Mouse (Mus musculus) MEL (cell line): ENCODE measurements around the gene 9830107B12Rik. TPM values are rescaled to one million over a fixed set of nuclear protein-coding genes. Genes with fewer than 3 reads are reported as not detected.

ENCODE experiments used
- DNase-seq: peaks from one replicate; pipeline ENCODE4 v3.0.0; 2011; ENCODE audit warnings: low read depth, low spot score
- H3K27ac ChIP-seq: 2 replicates; pipeline ENCODE4 v1.5.1; 2012; ENCODE audit warnings: low read depth, mild to moderate bottlenecking, control low read depth, low read length, moderate library complexity; ENCODE audit not compliant: control insufficient read depth
- H3K27me3 ChIP-seq, 2 experiments: fragments of 150-350 bp in 1 of 2; sonication (generic) in 1 of 2; 2 replicates each; pipeline ENCODE4 v1.6.1; 2012; ENCODE audit warnings: low read length in 2 of 2, mild to moderate bottlenecking in 2 of 2, improper control_type of control experiment in 1 of 2, moderate library complexity in 1 of 2; ENCODE audit not compliant: insufficient read depth in 2 of 2, control insufficient read depth in 1 of 2
- H3K36me3 ChIP-seq, 2 experiments: 2 replicates each; pipeline ENCODE4 v1.6.1; 2012 to 2014; ENCODE audit warnings: low read length in 2 of 2, improper control_type of control experiment in 1 of 2, inconsistent platforms in 1 of 2, mild to moderate bottlenecking in 1 of 2; ENCODE audit not compliant: insufficient read depth in 2 of 2, control insufficient read depth in 1 of 2
- H3K4me1 ChIP-seq, 2 experiments: fragments of 150-350 bp in 1 of 2; sonication (generic) in 1 of 2; 2 replicates each; pipeline ENCODE4 v1.6.1; 2012; ENCODE audit warnings: low read length in 2 of 2, improper control_type of control experiment in 1 of 2, mild to moderate bottlenecking in 1 of 2; ENCODE audit not compliant: insufficient read depth in 2 of 2, control insufficient read depth in 1 of 2
- H3K4me3 ChIP-seq, 2 experiments: fragments of 150-350 bp in 1 of 2; sonication (generic) in 1 of 2; 2 replicates each; pipeline ENCODE4 v1.5.1; 2012; ENCODE audit warnings: low read depth in 2 of 2, low read length in 2 of 2, mild to moderate bottlenecking in 2 of 2, moderate library complexity in 2 of 2, control low read depth in 1 of 2, improper control_type of control experiment in 1 of 2; ENCODE audit not compliant: control insufficient read depth in 1 of 2, insufficient read depth in 1 of 2
- H3K79me2 ChIP-seq: 2 replicates; pipeline ENCODE4 v1.6.1; 2012; ENCODE audit warnings: mild to moderate bottlenecking, low read length, moderate library complexity; ENCODE audit not compliant: control insufficient read depth, poor library complexity, insufficient read depth
- H3K9ac ChIP-seq: 2 replicates; pipeline ENCODE4 v1.6.1; 2012; ENCODE audit warnings: low read depth, mild to moderate bottlenecking, control low read depth, low read length, moderate library complexity; ENCODE audit not compliant: control insufficient read depth, poor library complexity, severe bottlenecking
- H3K9me3 ChIP-seq: fragments of 150-350 bp; sonication (generic); replicated peaks from 2 replicates; pipeline ENCODE4 v1.6.1; 2012; ENCODE audit warnings: mild to moderate bottlenecking, low read length, improper control_type of control experiment, moderate library complexity; ENCODE audit not compliant: insufficient read depth
- CHD1 ChIP-seq: IDR thresholded peaks from 2 replicates; pipeline ENCODE4 v1.6.1; 2012; ENCODE audit warnings: low read depth, mild to moderate bottlenecking, inconsistent platforms, low read length, improper control_type of control experiment
- CHD2 ChIP-seq: IDR thresholded peaks from 2 replicates; pipeline ENCODE4 v1.6.1; 2011; ENCODE audit warnings: low read length, improper control_type of control experiment
- CTCF ChIP-seq, 3 experiments: IDR thresholded peaks in 2 of 3; conservative IDR thresholded peaks in 1 of 3; 2 replicates each; pipeline ENCODE4 v1.5.1; 2011 to 2012; ENCODE audit warnings: low read length in 3 of 3, low read depth in 2 of 3, mild to moderate bottlenecking in 2 of 3, improper control_type of control experiment in 1 of 3, inconsistent platforms in 1 of 3, mixed read lengths in 1 of 3, moderate library complexity in 1 of 3; ENCODE audit not compliant: control insufficient read depth in 1 of 3, insufficient read depth in 1 of 3, poor library complexity in 1 of 3, severe bottlenecking in 1 of 3
- E2F4 ChIP-seq: IDR thresholded peaks from 2 replicates; pipeline ENCODE4 v1.6.1; 2011; ENCODE audit warnings: low read depth, low read length, improper control_type of control experiment, borderline replicate concordance
- ETS1 ChIP-seq: IDR thresholded peaks from 2 replicates; pipeline ENCODE4 v1.6.1; 2012; ENCODE audit warnings: low read depth, mild to moderate bottlenecking, inconsistent platforms, low read length, improper control_type of control experiment, moderate library complexity
- GABPA ChIP-seq: IDR thresholded peaks from 2 replicates; pipeline ENCODE4 v1.6.1; 2012; ENCODE audit warnings: low read depth, mild to moderate bottlenecking, inconsistent platforms, low read length, improper control_type of control experiment, moderate library complexity
- JUND ChIP-seq: IDR thresholded peaks from 2 replicates; pipeline ENCODE4 v1.6.1; 2011; ENCODE audit warnings: low read depth, mild to moderate bottlenecking, improper control_type of control experiment, low read length
- MAX ChIP-seq: IDR thresholded peaks from 2 replicates; pipeline ENCODE4 v1.6.1; 2011; ENCODE audit warnings: low read length, improper control_type of control experiment
- MXI1 ChIP-seq: IDR thresholded peaks from 2 replicates; pipeline ENCODE4 v1.6.1; 2011; ENCODE audit warnings: mild to moderate bottlenecking, low read depth, low read length, improper control_type of control experiment
- NELFE ChIP-seq: IDR thresholded peaks from 2 replicates; pipeline ENCODE4 v1.6.1; 2011; ENCODE audit warnings: low read depth, low read length, improper control_type of control experiment
- NRF1 ChIP-seq: IDR thresholded peaks from 2 replicates; pipeline ENCODE4 v1.6.1; 2014; ENCODE audit warnings: low read depth, mild to moderate bottlenecking, inconsistent platforms, low read length, improper control_type of control experiment, moderate library complexity; ENCODE audit not compliant: poor library complexity, insufficient read depth, severe bottlenecking
- SMC3 ChIP-seq: IDR thresholded peaks from 2 replicates; pipeline ENCODE4 v1.6.1; 2011; ENCODE audit warnings: low read depth, low read length, improper control_type of control experiment
- TAL1 ChIP-seq: IDR thresholded peaks from 2 replicates; pipeline ENCODE4 v1.6.1; 2012; ENCODE audit warnings: mild to moderate bottlenecking, inconsistent platforms, low read length, moderate library complexity, mixed read lengths
- ZC3H11A ChIP-seq: IDR thresholded peaks from 2 replicates; pipeline ENCODE4 v1.6.1; 2012; ENCODE audit warnings: low read depth, mild to moderate bottlenecking, inconsistent platforms, low read length, improper control_type of control experiment
- ZKSCAN1 ChIP-seq: IDR thresholded peaks from 2 replicates; pipeline ENCODE4 v1.6.1; 2012; ENCODE audit warnings: low read depth, mild to moderate bottlenecking, inconsistent platforms, low read length, improper control_type of control experiment, moderate library complexity
- ZMIZ1 ChIP-seq: IDR thresholded peaks from 2 replicates; pipeline ENCODE4 v1.6.1; 2012; ENCODE audit warnings: low read depth, mild to moderate bottlenecking, inconsistent platforms, low read length, improper control_type of control experiment, moderate library complexity
- ZNF384 ChIP-seq: IDR thresholded peaks from 2 replicates; pipeline ENCODE4 v1.6.1; 2012; ENCODE audit warnings: low read depth, mild to moderate bottlenecking, inconsistent platforms, low read length, improper control_type of control experiment
- polyA plus RNA-seq, 2 experiments: library from polyadenylated mRNA; stranded (reverse) in 1 of 2; unstranded in 1 of 2; fragments of >175 nt in 1 of 2; fragments of >200 nt in 1 of 2; gene quantifications; 2 replicates each; pipeline versions ENCODE4 v1.2.1 to v1.2.4; 2012; ENCODE audit warnings: low replicate concordance in 2 of 2, low read depth in 1 of 2; ENCODE audit not compliant: insufficient read length in 2 of 2, insufficient read depth in 1 of 2, missing spikeins in 1 of 2
- total RNA-seq: library from RNA; depleted of rRNA; stranded (reverse); fragments of 300-350 nt; gene quantifications from 2 replicates; pipeline ENCODE4 v1.2.3, GENCODE M21; 2012

9830107B12Rik gene
- total and polyA plus RNA-seq, 3 experiments = not detected

GRCm38 (mm10) chr17:48110547-48111287 lies 35.4 kb downstream of the 9830107B12Rik start (continued):
- TF ChIP-seq MXI1 = peak; percentile 58; the same call in 1 of the 2 replicates
- TF ChIP-seq JUND = no peak
- no peak for TF ChIP-seq ZKSCAN1

GRCm38 (mm10) chr17:48108520-48108919 lies 37.5 kb downstream of the 9830107B12Rik start:
- no peak for TF ChIP-seq MXI1
- TF ChIP-seq ZC3H11A = no peak
- no peaks in the 10 kb centered on the region for H3K36me3 ChIP-seq
- no peak overlapping the region for H3K4me3 ChIP-seq
- H3K27ac ChIP-seq = no peak overlapping the region
- H3K79me2 ChIP-seq = no peaks in the 10 kb centered on the region
- no peak overlapping the region for H3K9ac ChIP-seq
- no peaks in the 10 kb centered on the region for H3K9me3 ChIP-seq
- no peaks in the 10 kb centered on the region; a peak in 1 of 4 replicates for H3K4me1 ChIP-seq
- no peak for DNase-seq
- H3K27me3 ChIP-seq = no peaks in the 10 kb centered on the region; a peak in 2 of 4 replicates

- no peaks in the 10 kb centered on the region for H3K79me2 ChIP-seq
- H3K9ac ChIP-seq = no peak overlapping the region
- H3K27ac ChIP-seq = no peak overlapping the region
- DNase-seq = no peak
- no peaks in the 10 kb centered on the region for H3K36me3 ChIP-seq
- no peaks in the 10 kb centered on the region for H3K9me3 ChIP-seq
- peaks cover 2% of the 10 kb centered on the region in 2 experiments; a peak in 3 of 4 replicates for H3K27me3 ChIP-seq
- TF ChIP-seq CTCF (IDR thresholded peaks at IDR 0.05 in 2 of 3, conservative IDR thresholded peaks at IDR 0.05 in 1 of 3; ENCODE audit: control insufficient read depth in 1 of 3, insufficient read depth in 1 of 3, low read depth in 2 of 3, low read length in 3 of 3, poor library complexity in 1 of 3, severe bottlenecking in 1 of 3) (no peak), NELFE (no peak), CHD2 (no peak), GABPA (no peak), NRF1 (no peak), CHD1 (no peak), ETS1 (no peak), JUND (no peak), ZC3H11A (no peak), TAL1 (no peak), E2F4 (no peak), MAX (no peak), ZMIZ1 (no peak), ZNF384 (no peak), SMC3 (no peak)
- no peaks in the 10 kb centered on the region; a peak in 1 of 4 replicates for H3K4me1 ChIP-seq
- no peak overlapping the region for H3K4me3 ChIP-seq
These were observed 38.2 kb downstream of the 9830107B12Rik start for GRCm38 (mm10) chr17:48107862-48108261.
